Mouse (Mus musculus): ENCODE data around the gene Med13l.

DNA sequence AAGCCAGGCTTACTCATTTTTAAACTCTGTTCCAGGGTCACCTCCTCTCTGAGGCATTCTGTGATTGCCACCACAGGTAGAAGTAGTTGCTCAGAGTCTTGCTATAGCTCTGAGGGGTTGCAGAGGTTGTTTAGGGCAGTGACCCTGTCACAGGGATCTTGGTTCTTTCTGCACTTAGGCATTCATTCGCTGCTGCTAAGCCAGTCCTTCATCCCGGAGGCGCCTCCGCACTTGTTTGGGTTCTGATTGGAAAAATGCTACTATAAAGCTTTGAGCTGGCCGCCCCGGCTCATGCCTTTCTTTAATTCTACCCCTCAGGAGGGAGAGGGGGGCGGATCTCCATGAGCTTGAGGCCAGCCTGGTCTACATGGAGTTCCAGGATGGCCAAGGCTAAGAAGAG lies 6.9 kb downstream of the Med13l start:
- TF ChIP-seq CTCF (conservative IDR thresholded peaks at IDR 0.05; ENCODE audit: insufficient read depth, insufficient read length, low read depth, low read length) = no peak
- TF ChIP-seq POLR2A (IDR thresholded peaks at IDR 0.05; ENCODE audit: low read depth, low read length) = no peak
